Mouse (Mus musculus) heart, embryonic 16.5 days (tissue): ENCODE data around the gene Cnnm4. TPM values are rescaled to one million over a fixed set of nuclear protein-coding genes. Genes with fewer than 3 reads are reported as not detected.

Experiments used
- ATAC-seq: fragments of 200-750 bp; cut with Nextera tagmentation; replicated peaks from 2 replicates; pipeline ENCODE4 v1.8.0; 2017; ENCODE audit warnings: moderate number of reproducible peaks; ENCODE audit not compliant: insufficient read depth, low FRiP score; ENCODE audit errors: extremely low read depth
- H3K27ac ChIP-seq: fragments of 300-500 bp; sonication (generic); 2 replicates; pipeline ENCODE4 v1.5.1; 2014; ENCODE audit warnings: mild to moderate bottlenecking, low read length, control low read depth, moderate library complexity
- H3K27me3 ChIP-seq: fragments of 300-500 bp; sonication (generic); 2 replicates; pipeline ENCODE4 v1.6.1; 2014; ENCODE audit warnings: low read length, mixed read lengths; ENCODE audit not compliant: control insufficient read depth, insufficient read depth
- H3K36me3 ChIP-seq: fragments of 300-500 bp; sonication (generic); 2 replicates; pipeline ENCODE4 v1.6.1; 2014; ENCODE audit not compliant: control insufficient read depth, insufficient read depth
- H3K4me1 ChIP-seq: fragments of 300-500 bp; sonication (generic); 2 replicates; pipeline ENCODE4 v1.6.1; 2014; ENCODE audit warnings: low read length, mixed read lengths; ENCODE audit not compliant: control insufficient read depth, insufficient read depth
- H3K4me2 ChIP-seq: fragments of 300-500 bp; sonication (generic); 2 replicates; pipeline ENCODE4 v1.6.1; 2014; ENCODE audit warnings: low read depth, mild to moderate bottlenecking, control low read depth, low read length
- H3K4me3 ChIP-seq: fragments of 300-500 bp; sonication (generic); 2 replicates; pipeline ENCODE4 v1.5.1; 2014; ENCODE audit warnings: mild to moderate bottlenecking, control low read depth, low read length
- H3K9ac ChIP-seq: fragments of 300-500 bp; sonication (generic); 2 replicates; pipeline ENCODE4 v1.6.1; 2014; ENCODE audit warnings: low read length, control low read depth
- H3K9me3 ChIP-seq: fragments of 300-500 bp; sonication (generic); replicated peaks from 2 replicates; pipeline ENCODE4 v1.6.1; 2016; ENCODE audit warnings: low read length; ENCODE audit not compliant: control insufficient read depth
- WGBS: fragments of 180-500 bp; shearing (Covaris S2); extraction: QIAGEN DNeasy Blood & Tissue Kit; methylation state at CpG from one replicate; pipeline ENCODE4 v1.1.7; 2014; 5-methylcytosine and 5-hydroxymethylcytosine counted together
- polyA plus RNA-seq: library from polyadenylated mRNA; unstranded; fragments of >200 nt; fragmentation: Nextera tagmentation; extraction: Ambion mirVana; gene quantifications from 2 replicates; pipeline ENCODE4 v1.2.1, GENCODE M21; 2015

The Cnnm4 gene
- polyA plus RNA-seq, 1 experiment from 2014 or later, result 6.9 TPM

DNA sequence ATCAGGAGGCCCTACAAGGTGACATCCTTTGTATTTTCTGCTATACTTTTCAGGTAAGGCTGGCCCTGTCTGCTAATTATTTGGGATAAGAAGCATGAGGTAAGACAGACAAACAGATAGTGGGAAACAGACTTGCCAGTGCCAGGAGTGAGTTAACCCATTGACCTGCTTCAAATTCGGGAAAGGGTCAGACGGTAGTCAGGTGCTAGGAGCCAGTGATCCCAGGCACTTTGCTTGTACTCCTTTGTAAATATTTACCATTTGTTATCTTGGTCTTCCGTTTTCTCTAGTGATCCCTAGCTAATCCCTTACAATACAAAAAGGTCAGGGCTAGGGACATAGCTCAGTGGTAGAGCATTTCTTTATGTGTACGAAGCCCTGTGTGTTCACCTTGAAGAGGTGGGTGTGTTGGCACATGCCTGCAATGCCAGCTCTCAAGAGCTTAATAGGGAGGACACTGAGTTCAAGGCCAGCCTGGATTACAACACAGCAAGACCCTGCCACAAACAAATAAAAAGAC lies 5.7 kb upstream of the Cnnm4 start:
- no peak overlapping the region for H3K27ac ChIP-seq
- no peak for ATAC-seq
- 55% methylated on average over 4 of the region's 4 CpGs for WGBS

GRCm38 (mm10) chr1:36467446-36467845 lies 4.0 kb upstream of the Cnnm4 start:
- Histone ChIP-seq H3K4me1 (peaks cover 8% of the 10 kb centered on the region), H3K36me3 (no peaks in the 10 kb centered on the region), H3K4me3 (no peak overlapping the region), H3K9ac (no peak overlapping the region), H3K27me3 (no peaks in the 10 kb centered on the region), H3K27ac (no peak overlapping the region), H3K4me2 (no peak overlapping the region), H3K9me3 (no peaks in the 10 kb centered on the region)
- 52% methylated on average over 5 of the region's 5 CpGs for WGBS
- no peak for ATAC-seq

More for the DNA sequence above, 5.7 kb upstream of the Cnnm4 start:
- Histone ChIP-seq H3K9me3 (no peaks in the 10 kb centered on the region), H3K4me3 (no peak overlapping the region), H3K36me3 (no peaks in the 10 kb centered on the region), H3K4me2 (no peak overlapping the region), H3K9ac (no peak overlapping the region), H3K27me3 (no peaks in the 10 kb centered on the region), H3K4me1 (peaks cover 3% of the 10 kb centered on the region)

DNA sequence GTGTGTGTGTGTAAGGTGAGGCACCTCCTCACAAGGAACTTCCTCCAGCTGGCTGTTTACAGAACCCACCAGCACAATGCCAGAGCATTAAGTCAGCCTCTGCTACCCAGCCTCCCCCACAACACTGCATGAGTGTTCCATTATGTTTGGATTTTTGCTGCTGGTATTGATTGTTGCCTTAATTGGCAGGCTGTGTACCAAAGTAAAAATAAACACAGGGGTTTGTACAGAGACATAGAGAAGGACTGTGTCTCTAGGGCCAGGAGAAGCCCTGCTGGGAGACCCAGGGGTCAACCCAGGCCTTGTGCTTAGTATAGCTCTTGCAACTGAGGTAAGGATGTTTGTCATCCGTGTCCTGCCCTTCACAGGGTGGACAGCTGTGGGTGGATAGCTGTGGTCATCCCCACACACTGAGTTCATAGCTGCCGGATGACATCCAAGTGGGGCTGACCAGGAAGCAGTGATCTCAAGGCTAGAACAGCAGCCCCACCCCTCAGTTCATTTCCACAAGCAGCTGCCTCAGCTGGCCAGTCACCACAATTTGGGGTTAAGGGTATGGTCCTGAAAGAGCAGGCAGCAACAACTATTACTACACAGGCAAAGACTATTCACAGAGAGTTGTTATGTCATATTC lies 1.5 kb upstream of the Cnnm4 start:
- Histone ChIP-seq H3K9me3 (no peaks in the 10 kb centered on the region), H3K4me2 (no peak overlapping the region), H3K27ac (no peak overlapping the region), H3K4me1 (peaks cover 27% of the 10 kb centered on the region), H3K4me3 (no peak overlapping the region), H3K27me3 (no peaks in the 10 kb centered on the region), H3K36me3 (no peaks in the 10 kb centered on the region), H3K9ac (no peak overlapping the region)
- ATAC-seq, result no peak
- WGBS, result 37% methylated on average over 2 of the region's 2 CpGs

DNA sequence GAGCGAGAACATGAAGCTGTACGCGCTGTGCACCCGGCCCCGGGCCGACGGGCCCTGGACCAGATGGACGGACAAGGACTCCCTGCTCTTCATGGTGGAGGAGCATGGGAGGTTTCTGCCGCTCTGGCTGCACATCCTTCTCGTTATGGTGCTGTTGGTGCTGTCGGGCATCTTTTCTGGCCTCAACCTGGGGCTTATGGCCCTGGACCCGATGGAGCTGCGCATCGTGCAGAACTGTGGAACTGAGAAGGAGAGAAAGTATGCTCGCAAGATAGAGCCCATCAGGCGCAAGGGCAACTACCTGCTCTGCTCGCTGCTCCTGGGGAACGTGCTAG lies 653 bp downstream of the Cnnm4 start:
- peaks cover 37% of the 10 kb centered on the region for H3K4me1 ChIP-seq
- peak overlapping the region; percentile 69 for H3K4me3 ChIP-seq
- H3K27ac ChIP-seq, result peak overlapping the region; percentile 52; the same call in 1 of the 2 replicates
- no peaks in the 10 kb centered on the region for H3K27me3 ChIP-seq
- WGBS, result 15% methylated on average over 18 of the region's 18 CpGs
- H3K36me3 ChIP-seq, result no peaks in the 10 kb centered on the region
- peak overlapping the region; percentile 82 for H3K9ac ChIP-seq
- no peaks in the 10 kb centered on the region for H3K9me3 ChIP-seq
- peak overlapping the region; percentile 87 for H3K4me2 ChIP-seq
- ATAC-seq, result no peak

- H3K27me3 ChIP-seq, result no peaks in the 10 kb centered on the region
- peak overlapping the region; percentile 38; the same call in 1 of the 2 replicates for H3K9ac ChIP-seq
- H3K4me2 ChIP-seq, result peak overlapping the region; percentile 87
- no peaks in the 10 kb centered on the region for H3K9me3 ChIP-seq
- H3K4me1 ChIP-seq, result peaks cover 44% of the 10 kb centered on the region
- no peak for ATAC-seq
- no peaks in the 10 kb centered on the region for H3K36me3 ChIP-seq
- H3K27ac ChIP-seq, result no peak overlapping the region
- 62% methylated on average over 10 of the region's 10 CpGs for WGBS
- peak overlapping the region; percentile 69 for H3K4me3 ChIP-seq
These were observed 1.9 kb downstream of the Cnnm4 start for GRCm38 (mm10) chr1:36473211-36473780.

DNA sequence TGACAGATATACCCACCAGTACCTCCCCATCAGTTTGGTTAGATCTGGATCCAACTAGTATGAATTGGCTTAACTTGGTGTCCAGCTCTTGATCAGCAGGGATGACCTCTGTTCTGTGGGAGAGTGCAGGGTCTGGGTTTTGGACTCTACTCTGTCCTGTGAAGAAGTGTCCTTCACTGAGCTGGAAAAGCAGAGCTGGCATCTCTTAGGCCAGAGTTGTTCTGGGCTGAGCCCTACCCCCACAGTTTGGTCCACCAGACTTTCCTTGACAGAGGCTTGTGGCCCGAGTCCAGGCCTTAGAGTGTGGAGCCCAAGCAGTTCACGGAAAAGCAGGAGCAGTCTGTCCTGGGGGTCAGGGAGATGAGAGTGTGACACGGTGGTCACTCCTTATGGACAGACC lies 3.2 kb downstream of the Cnnm4 start:
- no peak overlapping the region for H3K27ac ChIP-seq
- no peaks in the 10 kb centered on the region for H3K9me3 ChIP-seq
- no peaks in the 10 kb centered on the region for H3K27me3 ChIP-seq
- WGBS, result 61% methylated on average over 3 of the region's 3 CpGs
- peak overlapping the region; percentile 37; the same call in 1 of the 2 replicates for H3K4me2 ChIP-seq
- no peak for ATAC-seq
- H3K36me3 ChIP-seq, result no peaks in the 10 kb centered on the region
- peaks cover 45% of the 10 kb centered on the region for H3K4me1 ChIP-seq
- H3K4me3 ChIP-seq, result no peak overlapping the region
- no peak overlapping the region for H3K9ac ChIP-seq

DNA sequence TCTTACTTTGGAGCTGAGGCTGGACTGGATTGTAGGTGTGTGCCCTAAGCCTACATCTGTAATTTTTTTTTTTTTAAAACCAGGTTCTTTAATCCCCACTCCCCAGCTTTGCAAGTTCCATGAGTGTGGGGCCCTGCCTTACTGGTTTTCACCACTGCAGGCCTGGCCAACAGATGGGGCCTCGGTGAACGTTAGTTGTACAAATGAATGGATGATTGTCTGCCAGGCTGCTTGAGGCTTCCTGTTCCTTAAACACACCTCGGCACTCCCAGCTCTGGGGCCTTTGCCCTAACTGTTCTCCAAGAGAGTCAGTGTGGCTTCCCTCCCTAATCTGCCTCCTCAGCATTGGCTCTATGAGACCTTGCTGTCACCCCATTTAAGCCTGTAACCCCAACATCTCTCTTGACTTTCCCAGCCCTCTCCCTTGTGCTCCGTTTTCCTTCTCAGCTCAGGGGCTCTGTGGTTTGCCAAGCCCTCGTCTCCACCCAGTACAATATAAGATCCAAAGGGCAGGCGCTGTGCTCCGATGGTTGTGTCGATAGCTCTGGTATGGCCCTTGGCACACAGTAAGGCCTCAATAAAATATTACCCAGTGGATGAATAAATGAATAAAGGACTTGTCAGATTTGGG lies 4.2 kb downstream of the Cnnm4 start:
- peak overlapping the region; percentile 33 for H3K9ac ChIP-seq
- no peak overlapping the region for H3K27ac ChIP-seq
- peak overlapping the region; percentile 37 for H3K4me2 ChIP-seq
- H3K27me3 ChIP-seq, result no peaks in the 10 kb centered on the region
- H3K4me1 ChIP-seq, result peaks cover 45% of the 10 kb centered on the region
- no peaks in the 10 kb centered on the region for H3K36me3 ChIP-seq
- H3K4me3 ChIP-seq, result 0 out of 2 replicates have a peak overlapping the region, but pooled peaks have one; percentile 0
- H3K9me3 ChIP-seq, result no peaks in the 10 kb centered on the region
- WGBS, result 57% methylated on average over 8 of the region's 8 CpGs
- ATAC-seq, result no peak

- H3K4me1 ChIP-seq, result peaks cover 42% of the 10 kb centered on the region
- H3K4me2 ChIP-seq, result no peak overlapping the region
- H3K9me3 ChIP-seq, result no peaks in the 10 kb centered on the region
- no peak overlapping the region for H3K27ac ChIP-seq
- no peaks in the 10 kb centered on the region for H3K27me3 ChIP-seq
- H3K4me3 ChIP-seq, result no peak overlapping the region
- WGBS, result 80% methylated on average over 7 of the region's 7 CpGs
- H3K36me3 ChIP-seq, result no peaks in the 10 kb centered on the region
- no peak overlapping the region for H3K9ac ChIP-seq
- no peak for ATAC-seq
These were observed 5.0 kb downstream of the Cnnm4 start for GRCm38 (mm10) chr1:36476426-36476825.

DNA sequence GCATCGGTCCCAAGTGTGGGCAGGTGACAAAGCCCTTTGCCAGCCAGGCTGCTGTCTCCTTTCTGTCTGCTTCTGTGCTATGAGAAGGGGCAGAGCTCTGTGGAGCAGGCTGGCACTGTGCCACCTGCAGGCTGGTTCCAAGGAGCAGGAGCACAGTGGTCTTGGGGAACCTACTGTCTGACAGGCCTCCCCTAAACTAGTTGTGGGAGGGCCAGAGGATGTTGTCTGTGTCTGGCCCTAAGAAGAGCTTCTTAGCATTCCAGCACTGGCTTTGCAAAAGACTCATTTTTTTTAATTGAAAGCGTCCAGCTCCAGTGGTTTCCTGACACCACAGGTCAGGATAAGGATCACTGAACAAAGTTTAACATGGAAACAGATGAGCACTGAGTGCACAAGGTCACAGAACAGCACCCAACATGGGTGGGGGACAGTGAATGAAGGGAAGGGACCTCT lies 6.9 kb downstream of the Cnnm4 start:
- WGBS, result 47% methylated on average over 2 of the region's 2 CpGs
- H3K4me1 ChIP-seq, result peaks cover 28% of the 10 kb centered on the region
- H3K9ac ChIP-seq, result no peak overlapping the region
- no peak for ATAC-seq
- no peaks in the 10 kb centered on the region for H3K9me3 ChIP-seq
- no peak overlapping the region for H3K27ac ChIP-seq
- H3K4me3 ChIP-seq, result no peak overlapping the region
- H3K27me3 ChIP-seq, result no peaks in the 10 kb centered on the region
- H3K4me2 ChIP-seq, result no peak overlapping the region
- no peaks in the 10 kb centered on the region for H3K36me3 ChIP-seq
